Mouse (Mus musculus): ENCODE data around the gene Prss57. TPM values are rescaled to one million over a fixed set of nuclear protein-coding genes. Genes with fewer than 3 reads are reported as not detected.

Gene Prss57
- polyA plus RNA-seq, 1 experiment from 2014 or later, result 0.11 TPM

DNA sequence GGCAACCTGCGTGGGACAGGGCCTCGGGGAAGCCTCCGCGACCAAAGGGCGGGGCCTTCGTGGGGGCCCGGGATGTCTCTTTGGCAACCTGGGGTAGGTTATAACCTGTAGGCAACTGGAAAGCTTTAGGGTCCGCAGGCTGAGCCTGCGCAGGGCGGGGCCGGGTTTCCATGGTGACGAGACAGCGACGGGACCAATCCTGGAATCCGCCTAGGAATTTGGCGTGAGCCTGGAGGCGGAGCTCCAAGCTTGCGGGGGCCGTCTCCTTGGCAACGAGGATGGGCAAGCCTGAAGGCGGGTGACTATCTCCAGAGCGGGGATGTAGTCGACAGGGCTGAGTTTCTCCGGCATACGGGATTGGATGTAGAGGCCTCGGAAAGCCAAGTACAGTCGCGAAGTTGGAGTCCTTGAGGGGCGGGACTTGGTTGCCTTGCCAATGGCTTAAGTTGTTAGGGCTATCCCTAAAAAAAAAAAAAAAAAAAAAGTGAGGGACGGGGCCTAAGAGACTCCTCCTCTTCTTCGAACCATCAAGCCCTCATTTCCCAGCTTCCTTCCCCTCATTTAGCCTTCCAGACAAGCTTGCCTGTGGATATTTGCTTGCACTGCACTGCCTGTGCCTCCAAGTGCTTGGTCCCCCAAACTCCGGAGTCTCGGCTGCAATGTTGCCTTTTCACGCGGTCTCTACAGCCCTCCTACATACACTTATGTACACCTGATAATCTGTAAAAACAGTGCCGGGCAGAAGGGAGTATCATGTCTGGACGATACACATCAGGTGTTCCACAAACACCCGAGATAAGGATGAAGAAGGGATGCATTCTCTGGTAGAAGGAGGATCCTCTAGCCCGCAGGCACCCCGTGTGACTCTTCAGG, 23.2 kb downstream of the Prss57 start:
- H3K27ac ChIP-seq (ENCODE audit: low read length), result peak overlapping the region; percentile 85
- 8% methylated on average over 40 of the region's 40 CpGs for WGBS
- no peaks in the 10 kb centered on the region for H3K9me3 ChIP-seq (ENCODE audit: low read length)
- peak overlapping the region; percentile 81 for H3K4me3 ChIP-seq (ENCODE audit: low read depth, low read length)
- TF ChIP-seq CTCF (IDR thresholded peaks at IDR 0.05), result no peak
- no peak for TF ChIP-seq EP300 (IDR thresholded peaks at IDR 0.05)
- ATAC-seq (peak; percentile 68), DNase-seq (ENCODE audit: low spot score) (peak; percentile 93)
- peak overlapping the region; percentile 70 for H3K4me2 ChIP-seq (replicated peaks; ENCODE audit: low read depth, low read length)
- no peaks in the 10 kb centered on the region for H3K36me3 ChIP-seq (ENCODE audit: insufficient read depth, low read length)
- peaks cover 8% of the 10 kb centered on the region for H3K4me1 ChIP-seq (ENCODE audit: insufficient read depth, low read depth, low read length)
- H3K27me3 ChIP-seq (replicated peaks; ENCODE audit: insufficient read depth, low read length), result no peaks in the 10 kb centered on the region
- H3K9ac ChIP-seq (replicated peaks; ENCODE audit: low read depth), result 0 out of 2 replicates have a peak overlapping the region, but pooled peaks have one; percentile 32

DNA sequence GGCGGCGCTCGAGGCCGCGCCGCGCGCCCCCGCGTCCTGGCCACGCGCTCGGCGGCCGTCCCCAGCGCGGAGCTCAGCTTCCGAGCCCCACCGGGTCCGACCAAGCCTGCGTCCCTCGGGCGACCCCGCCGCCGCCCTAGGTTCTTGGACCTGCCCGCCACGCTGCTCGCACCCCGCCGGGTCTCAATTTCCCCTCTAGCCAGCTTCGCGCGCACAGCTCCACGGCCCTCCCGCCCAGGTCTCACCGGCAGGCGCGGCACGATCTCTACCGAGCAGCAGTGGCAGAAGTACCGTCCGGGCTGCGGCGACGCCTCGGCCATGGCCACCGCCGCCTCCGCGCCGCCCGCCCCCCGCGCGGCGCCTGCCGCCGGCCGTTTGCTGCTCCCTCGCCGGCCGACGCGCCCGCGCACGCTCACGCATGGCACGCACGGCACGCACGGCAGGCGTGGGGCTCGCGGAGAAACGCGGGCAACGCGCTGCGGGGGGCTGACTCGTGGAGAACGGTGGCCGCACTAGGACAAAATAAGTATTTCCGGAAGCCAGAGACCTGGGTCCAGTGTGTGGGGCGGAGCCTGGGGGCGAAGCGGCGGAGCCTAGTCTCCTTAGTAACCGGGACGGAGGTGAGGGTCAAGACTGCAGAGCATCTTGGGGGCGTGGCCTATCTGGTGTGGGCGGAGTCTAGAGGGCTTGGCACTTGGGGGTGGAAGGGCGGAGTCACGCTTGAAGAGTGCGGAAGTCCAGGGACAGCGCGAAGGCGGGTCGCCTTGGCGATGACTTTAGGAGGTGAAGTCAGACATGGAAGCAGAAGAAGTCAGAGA, 24.0 kb downstream of the Prss57 start, which contains the start of gene Rnf126:
Rnf126 (minus strand) TSS at position 445 of the 818 bp plus-strand sequence.
- Histone ChIP-seq H3K9ac (replicated peaks; ENCODE audit: low read depth) (peak within 1 kb of the TSS; percentile 62), H3K9me3 (ENCODE audit: low read length) (no peaks in the 10 kb centered on the region), H3K27ac (ENCODE audit: low read length) (peak within 1 kb of the TSS; percentile 85), H3K36me3 (ENCODE audit: insufficient read depth, low read length) (peaks cover 2% of the 10 kb centered on the region; the same call in 1 of the 2 replicates), H3K27me3 (replicated peaks; ENCODE audit: insufficient read depth, low read length) (no peaks in the 10 kb centered on the region), H3K4me1 (ENCODE audit: insufficient read depth, low read depth, low read length) (peaks cover 8% of the 10 kb centered on the region), H3K4me3 (ENCODE audit: low read depth, low read length) (peak within 1 kb of the TSS; percentile 81), H3K4me2 (replicated peaks; ENCODE audit: low read depth, low read length) (peak within 1 kb of the TSS; percentile 70)
- DNase-seq (ENCODE audit: low spot score) (peak; percentile 99), ATAC-seq (peak; percentile 94)
- WGBS, result under 1% methylated on average over 69 of the region's 101 CpGs
- TF ChIP-seq EP300 (IDR thresholded peaks at IDR 0.05), result no peak
- TF ChIP-seq CTCF (IDR thresholded peaks at IDR 0.05), result no peak

DNA sequence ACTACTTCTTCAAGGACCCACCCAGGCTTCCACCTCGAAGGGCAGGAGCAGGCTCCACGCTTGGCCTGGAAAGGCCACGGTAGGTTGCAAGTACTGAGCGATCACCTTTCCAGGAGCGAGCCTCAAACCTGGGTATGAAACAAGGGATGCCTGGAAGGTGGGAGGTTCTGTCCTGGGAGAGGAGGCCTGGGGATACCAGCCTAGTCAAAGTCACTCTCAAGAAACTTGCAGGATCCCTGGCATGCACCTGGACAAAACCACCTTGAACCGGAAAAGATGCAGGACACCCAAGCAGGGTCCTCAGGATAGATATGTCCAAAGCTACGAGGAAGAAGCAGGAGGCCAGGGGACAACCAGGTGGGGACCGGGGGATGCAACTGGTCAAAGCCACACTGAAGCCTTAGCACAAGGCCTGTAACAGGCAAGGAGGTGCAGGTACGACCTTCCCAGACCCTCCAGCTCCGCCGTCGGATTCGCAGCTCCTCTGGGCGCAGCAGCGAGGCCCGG, 24.7 kb downstream of the Prss57 start:
- peak overlapping the region; percentile 81 for H3K4me3 ChIP-seq (ENCODE audit: low read depth, low read length)
- H3K36me3 ChIP-seq (ENCODE audit: insufficient read depth, low read length), result peaks cover 8% of the 10 kb centered on the region; the same call in 1 of the 2 replicates
- peaks cover 8% of the 10 kb centered on the region for H3K4me1 ChIP-seq (ENCODE audit: insufficient read depth, low read depth, low read length)
- DNase-seq (ENCODE audit: low spot score), result no peak
- H3K27ac ChIP-seq (ENCODE audit: low read length), result peak overlapping the region; percentile 85
- ATAC-seq, result no peak
- H3K9ac ChIP-seq (replicated peaks; ENCODE audit: low read depth), result peak overlapping the region; percentile 62
- H3K4me2 ChIP-seq (replicated peaks; ENCODE audit: low read depth, low read length), result peak overlapping the region; percentile 70
- no peaks in the 10 kb centered on the region for H3K27me3 ChIP-seq (replicated peaks; ENCODE audit: insufficient read depth, low read length)
- 10% methylated on average over 8 of the region's 16 CpGs for WGBS
- no peaks in the 10 kb centered on the region for H3K9me3 ChIP-seq (ENCODE audit: low read length)
- TF ChIP-seq EP300 (IDR thresholded peaks at IDR 0.05), result no peak
- TF ChIP-seq CTCF (IDR thresholded peaks at IDR 0.05), result no peak

DNA sequence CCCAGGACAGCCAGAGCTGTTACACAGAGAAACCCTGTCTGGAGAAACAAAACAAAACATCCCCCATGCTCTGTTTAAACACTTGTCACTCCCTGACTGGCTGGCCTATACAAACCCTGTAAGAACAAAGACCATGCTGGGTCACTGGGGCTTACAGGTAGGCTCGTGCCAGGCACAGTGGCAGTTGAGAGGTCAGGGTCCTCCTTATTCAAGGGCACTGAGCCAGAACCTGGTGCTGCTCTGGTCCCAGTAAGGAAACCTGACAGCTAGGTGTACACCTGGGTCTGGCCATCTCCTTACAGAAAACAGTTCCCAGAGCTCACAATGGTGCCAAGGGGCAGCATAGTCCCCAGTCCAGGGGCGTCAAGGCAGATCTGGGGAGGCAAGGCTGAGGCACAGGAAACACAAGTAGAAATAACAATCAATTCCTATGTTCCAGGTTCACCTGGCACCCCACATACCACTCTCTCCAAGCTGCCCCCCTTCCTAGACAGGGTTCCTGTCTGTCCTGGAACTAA, 25.5 kb downstream of the Prss57 start:
- H3K27me3 ChIP-seq (replicated peaks; ENCODE audit: insufficient read depth, low read length), result no peaks in the 10 kb centered on the region
- H3K4me1 ChIP-seq (ENCODE audit: insufficient read depth, low read depth, low read length), result peaks cover 8% of the 10 kb centered on the region
- no peak for DNase-seq (ENCODE audit: low spot score)
- H3K27ac ChIP-seq (ENCODE audit: low read length), result no peak overlapping the region
- TF ChIP-seq EP300 (IDR thresholded peaks at IDR 0.05) (no peak), CTCF (IDR thresholded peaks at IDR 0.05) (no peak)
- H3K4me3 ChIP-seq (ENCODE audit: low read depth, low read length), result no peak overlapping the region
- H3K9me3 ChIP-seq (ENCODE audit: low read length), result no peaks in the 10 kb centered on the region
- 61% methylated on average over 2 of the region's 2 CpGs for WGBS
- peak overlapping the region; percentile 62; the same call in 1 of the 2 replicates for H3K9ac ChIP-seq (replicated peaks; ENCODE audit: low read depth)
- peak overlapping the region; percentile 70; the same call in 1 of the 2 replicates for H3K4me2 ChIP-seq (replicated peaks; ENCODE audit: low read depth, low read length)
- ATAC-seq, result no peak
- peaks cover 9% of the 10 kb centered on the region for H3K36me3 ChIP-seq (ENCODE audit: insufficient read depth, low read length)

DNA sequence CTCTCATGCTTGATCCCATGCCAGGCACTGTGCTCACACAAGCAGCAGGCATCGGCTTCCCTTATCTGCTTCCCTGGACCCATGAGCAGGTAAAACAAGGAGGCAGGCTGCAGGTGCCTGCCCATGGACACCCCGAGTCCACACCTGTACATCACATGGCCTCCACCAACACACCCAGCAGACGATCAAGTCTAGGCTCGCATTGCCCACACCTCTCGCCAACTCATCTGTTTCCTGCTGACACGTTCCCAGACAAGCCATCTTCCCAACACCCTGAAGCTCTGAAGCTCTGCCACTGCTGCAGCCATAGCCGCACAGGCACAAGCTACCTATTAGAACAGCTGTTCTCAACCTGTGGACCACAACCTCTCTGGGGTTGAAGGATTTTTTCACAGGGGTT, 26.5 kb downstream of the Prss57 start:
- no peaks in the 10 kb centered on the region for H3K27me3 ChIP-seq (replicated peaks; ENCODE audit: insufficient read depth, low read length)
- H3K4me2 ChIP-seq (replicated peaks; ENCODE audit: low read depth, low read length), result no peak overlapping the region
- H3K9me3 ChIP-seq (ENCODE audit: low read length), result no peaks in the 10 kb centered on the region
- 67% methylated on average over 7 of the region's 7 CpGs for WGBS
- DNase-seq (ENCODE audit: low spot score) (no peak), ATAC-seq (no peak)
- H3K4me3 ChIP-seq (ENCODE audit: low read depth, low read length), result no peak overlapping the region
- TF ChIP-seq CTCF (IDR thresholded peaks at IDR 0.05) (no peak), EP300 (IDR thresholded peaks at IDR 0.05) (no peak)
- no peak overlapping the region for H3K9ac ChIP-seq (replicated peaks; ENCODE audit: low read depth)
- H3K27ac ChIP-seq (ENCODE audit: low read length), result no peak overlapping the region
- H3K36me3 ChIP-seq (ENCODE audit: insufficient read depth, low read length), result peaks cover 9% of the 10 kb centered on the region
- peaks cover 8% of the 10 kb centered on the region for H3K4me1 ChIP-seq (ENCODE audit: insufficient read depth, low read depth, low read length)

Data from lung, postnatal 0 days (tissue).